Mouse (Mus musculus) gonadal fat pad, adult 2 months (tissue): Measurements from ENCODE around the gene Rere. TPM values are rescaled to one million over a fixed set of nuclear protein-coding genes. Genes with fewer than 3 reads are reported as not detected.
"Not testable (repeated sequence)": the region's sequence is repeated elsewhere in the genome, so short reads cannot be mapped to it uniquely, and the experiment has no call there.

ENCODE experiments used
- DNase-seq: peaks from one replicate; pipeline ENCODE4 v3.0.0-alpha.2; 2012; ENCODE audit warnings: low read depth
- polyA plus RNA-seq: library from polyadenylated mRNA; depleted of rRNA; stranded (reverse); fragments of >200 nt; gene quantifications from 2 replicates; pipeline ENCODE4 v1.2.3, GENCODE M21; 2012

The Rere gene
- polyA plus RNA-seq, 1 experiment = 16.9 TPM

DNA sequence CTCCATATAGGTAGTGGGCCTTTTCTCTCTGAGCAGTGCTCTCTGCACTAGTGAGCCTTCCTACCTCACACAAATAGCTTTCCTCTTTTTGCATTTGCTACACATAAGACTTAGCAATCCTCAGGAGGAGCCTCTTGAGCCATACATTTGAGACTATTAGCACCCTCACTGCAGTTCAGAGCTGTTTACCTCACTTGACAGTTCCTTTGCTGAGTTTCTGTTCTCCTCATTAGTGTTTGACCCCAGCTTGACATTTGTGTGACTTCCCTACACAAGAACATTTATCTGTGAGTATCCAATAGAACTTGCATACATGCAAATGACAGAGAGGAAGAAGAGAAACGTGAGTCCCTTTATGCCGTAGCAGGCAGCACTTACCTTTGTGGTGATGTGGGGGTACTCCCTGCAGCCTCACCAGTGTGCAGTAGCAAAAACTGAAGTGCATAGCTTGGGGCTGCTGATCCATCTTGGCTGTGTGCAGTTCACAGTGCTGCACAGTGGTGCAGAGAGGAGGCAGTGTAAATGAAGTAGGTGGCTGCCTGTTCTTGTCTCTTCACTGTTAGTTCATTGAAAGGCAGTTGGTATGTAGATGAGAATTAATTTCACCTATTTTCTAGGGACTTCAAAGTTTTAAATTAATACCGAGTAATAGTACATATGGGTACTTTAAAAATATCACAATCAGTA lies 227.7 kb downstream of the Rere start:
- DNase-seq = no peak

DNA sequence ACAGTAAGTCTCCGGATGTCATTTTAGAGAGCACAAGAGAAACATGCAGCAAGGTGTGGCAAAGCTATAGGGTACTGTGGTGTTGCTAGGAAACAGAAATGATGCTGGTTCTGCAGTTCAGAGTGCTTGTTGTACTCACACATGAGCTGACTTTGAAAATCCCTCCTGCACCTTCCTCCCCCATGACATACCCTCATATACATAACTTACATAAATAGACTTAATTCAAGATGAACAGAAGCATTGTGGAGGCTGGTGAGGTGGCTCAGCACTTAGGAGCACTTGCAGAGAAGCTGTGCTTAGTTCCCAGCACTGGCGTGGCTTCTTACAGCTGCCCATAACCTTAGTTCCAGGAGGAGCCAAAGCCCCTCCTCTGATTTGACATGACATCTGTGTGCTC lies 228.6 kb downstream of the Rere start:
- no peak for DNase-seq

DNA sequence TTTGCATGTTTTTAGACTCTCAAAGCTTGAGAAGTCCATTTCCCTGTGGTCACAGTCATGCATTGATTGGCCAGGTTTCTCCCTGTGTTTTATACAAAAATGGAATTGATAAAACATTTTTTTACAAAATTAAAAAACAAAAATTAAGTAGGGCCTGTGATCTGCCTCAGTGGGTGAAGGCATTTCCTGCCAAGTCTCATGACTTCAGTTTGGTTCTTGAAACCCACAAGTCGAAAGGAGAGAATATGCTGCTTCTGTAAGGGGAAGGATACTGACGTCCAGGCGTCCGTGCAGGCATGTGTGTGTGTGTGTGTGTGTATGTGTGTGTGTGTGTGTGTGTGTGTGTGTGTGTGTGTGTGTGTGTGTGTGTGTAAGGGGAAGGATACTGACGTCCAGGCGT lies 231.9 kb downstream of the Rere start:
- not testable (repeated sequence) for DNase-seq

GRCm38 (mm10) chr4:150516201-150516600 lies 234.8 kb downstream of the Rere start:
- no peak for DNase-seq

GRCm38 (mm10) chr4:150517381-150517780 lies 235.9 kb downstream of the Rere start:
- no peak for DNase-seq

DNA sequence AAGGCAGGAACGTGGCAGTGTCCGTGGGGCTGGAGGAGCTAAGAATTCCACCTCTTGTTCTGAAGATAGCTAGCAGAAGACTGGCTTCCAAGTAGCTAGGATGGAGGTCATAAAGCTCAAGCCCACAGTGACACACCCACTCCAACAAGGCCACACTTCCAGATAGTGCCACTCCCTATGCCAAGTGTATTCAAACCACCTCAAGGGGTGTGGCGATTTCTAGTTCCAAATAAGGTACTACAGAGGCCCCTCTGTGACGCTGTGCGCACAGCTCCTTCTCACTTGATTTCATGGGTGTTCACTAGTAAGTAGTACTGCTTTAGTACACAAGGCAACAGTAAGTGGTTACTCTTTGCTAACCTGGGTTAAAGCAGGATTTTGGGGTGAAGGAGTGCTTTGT lies 237.4 kb downstream of the Rere start:
- no peak for DNase-seq

- no peak for DNase-seq
These were observed 238.6 kb downstream of the Rere start for GRCm38 (mm10) chr4:150520069-150520468.

- DNase-seq = no peak
These were observed 241.0 kb downstream of the Rere start for GRCm38 (mm10) chr4:150522425-150522824.

GRCm38 (mm10) chr4:150523351-150523750 lies 241.9 kb downstream of the Rere start:
- no peak for DNase-seq

DNA sequence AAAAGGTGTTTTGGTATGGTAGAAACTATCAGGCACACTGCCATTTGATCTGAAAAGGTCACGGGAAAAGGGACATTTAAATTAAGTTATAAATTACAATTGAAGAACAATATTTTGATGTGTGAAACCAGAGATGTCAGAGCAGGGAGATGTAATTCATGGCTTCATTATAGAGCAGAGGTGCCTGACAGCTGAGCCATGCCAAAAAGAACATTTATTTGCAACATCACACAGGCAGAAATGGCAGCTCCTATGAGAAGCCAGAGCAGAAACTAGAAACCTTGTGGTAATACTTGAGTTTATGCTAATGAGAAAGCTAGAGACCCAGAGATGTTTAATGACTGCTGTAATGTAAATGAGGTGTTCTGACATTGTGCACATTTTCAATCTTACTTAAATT lies 244.8 kb downstream of the Rere start:
- DNase-seq = no peak

- DNase-seq = no peak
These were observed 247.0 kb downstream of the Rere start for GRCm38 (mm10) chr4:150528426-150528825.

DNA sequence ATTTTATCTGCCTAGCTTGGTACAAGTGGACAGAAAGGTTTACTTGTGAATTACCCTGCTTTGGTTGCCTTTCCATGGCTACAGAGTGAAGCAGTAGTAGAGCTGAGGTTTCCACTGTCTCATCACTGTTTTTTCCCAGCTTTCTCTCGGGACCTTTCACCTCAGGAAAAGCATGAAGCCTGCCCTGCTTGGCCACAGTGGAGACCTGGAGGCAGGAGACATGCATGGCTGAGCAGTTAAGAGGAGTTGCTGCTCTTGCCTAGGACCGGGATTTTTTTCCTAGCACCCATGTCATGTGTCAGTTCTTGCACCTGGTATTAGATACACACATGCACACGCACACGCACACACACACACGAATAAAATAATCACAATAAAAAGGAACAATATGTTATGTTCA lies 247.4 kb downstream of the Rere start:
- DNase-seq = no peak

DNA sequence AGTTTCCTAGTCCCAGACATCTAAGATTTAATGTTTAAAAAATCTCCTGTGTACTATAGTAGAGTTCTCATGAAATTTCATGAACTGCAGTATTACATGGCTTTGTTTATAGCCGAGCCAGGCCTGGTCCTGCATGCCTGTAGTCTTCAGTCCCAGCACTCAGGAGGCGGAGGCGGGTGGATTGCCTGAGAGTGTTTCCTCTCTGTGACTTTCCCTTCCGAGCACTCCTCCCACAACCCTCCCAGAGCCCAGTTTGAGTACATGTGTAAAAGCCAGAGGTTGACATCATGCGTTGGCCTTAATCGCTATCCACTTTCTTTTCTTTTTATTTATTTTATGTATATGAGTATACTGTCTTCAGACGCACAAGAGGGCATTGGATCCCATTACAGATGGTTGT lies 250.4 kb downstream of the Rere start:
- no peak for DNase-seq

GRCm38 (mm10) chr4:150536821-150537510 lies 255.5 kb downstream of the Rere start:
- DNase-seq = no peak

GRCm38 (mm10) chr4:150539846-150540245 lies 258.4 kb downstream of the Rere start:
- DNase-seq = no peak

GRCm38 (mm10) chr4:150540392-150541094 lies 259.1 kb downstream of the Rere start:
- no peak for DNase-seq

- DNase-seq = no peak
These were observed 262.8 kb downstream of the Rere start for GRCm38 (mm10) chr4:150544231-150544630.

DNA sequence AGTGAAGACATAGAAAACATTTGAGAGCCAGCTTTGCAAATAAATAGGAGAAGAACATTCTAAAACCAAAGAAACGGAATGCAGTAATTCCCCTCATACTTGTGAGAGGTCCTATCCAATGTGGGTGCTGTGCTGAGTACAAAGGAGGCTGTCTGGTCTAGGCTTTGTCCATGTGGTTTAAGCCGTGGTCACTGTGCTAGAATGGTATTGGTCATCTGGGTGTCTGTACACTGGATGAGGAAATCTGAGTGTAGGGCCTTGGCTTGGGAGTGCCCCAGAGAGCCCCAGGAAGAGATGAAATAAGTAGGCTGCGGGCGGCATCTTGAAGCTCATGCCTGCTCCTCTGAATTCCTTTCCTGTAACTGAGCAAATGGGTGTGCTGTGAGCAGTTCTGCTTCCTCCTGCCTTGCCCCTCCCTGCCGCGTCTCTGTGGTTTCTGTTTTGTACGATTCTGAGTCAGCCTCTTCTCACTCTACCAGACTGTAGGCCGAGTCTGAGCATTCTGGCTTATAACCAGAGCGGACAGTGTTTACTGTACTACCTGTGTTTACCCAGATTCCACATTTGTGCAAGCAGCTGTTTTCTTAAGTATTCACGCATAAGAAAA lies 263.3 kb downstream of the Rere start:
- no peak for DNase-seq

DNA sequence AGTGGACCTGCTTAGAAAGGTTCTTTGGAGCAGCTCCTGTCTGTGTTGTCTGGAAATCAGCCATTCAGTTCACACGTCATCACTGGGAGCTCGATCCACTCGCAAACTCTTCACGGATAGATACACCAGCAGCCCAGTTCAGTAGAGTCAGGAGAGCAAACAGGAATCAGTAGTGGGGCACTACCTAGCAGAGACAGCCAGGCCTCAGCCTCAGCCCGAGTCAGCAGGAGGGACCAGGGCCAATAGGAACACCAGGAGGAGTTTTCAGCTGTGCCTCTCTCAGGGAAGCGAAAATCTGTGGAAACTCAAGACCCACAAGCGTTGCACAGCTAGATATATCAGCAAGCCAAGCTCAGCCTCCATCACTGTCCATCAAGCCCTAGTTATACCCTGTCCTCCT lies 264.3 kb downstream of the Rere start:
- DNase-seq = no peak

- not testable (repeated sequence) for DNase-seq
These were observed 264.9 kb downstream of the Rere start for GRCm38 (mm10) chr4:150546296-150546695.

DNA sequence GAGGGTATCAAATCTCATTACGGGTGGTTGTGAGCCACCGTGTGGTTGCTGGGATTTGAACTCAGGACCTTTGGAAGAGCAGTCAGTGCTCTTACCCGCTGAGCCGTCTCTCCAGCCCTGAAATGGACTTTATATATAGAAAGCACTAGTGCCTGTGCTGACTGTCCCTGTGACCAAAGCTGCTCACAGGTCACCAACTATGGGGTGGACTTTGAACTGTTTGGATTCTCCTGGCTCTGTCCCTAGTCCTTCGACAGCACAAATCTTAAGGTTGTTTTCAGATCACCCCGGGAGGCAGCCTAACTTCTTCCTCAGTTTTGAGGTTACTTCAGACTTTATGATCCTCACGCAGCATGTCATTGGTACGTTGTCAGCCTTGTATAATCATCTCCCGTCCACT lies 267.9 kb downstream of the Rere start:
- no peak for DNase-seq

DNA sequence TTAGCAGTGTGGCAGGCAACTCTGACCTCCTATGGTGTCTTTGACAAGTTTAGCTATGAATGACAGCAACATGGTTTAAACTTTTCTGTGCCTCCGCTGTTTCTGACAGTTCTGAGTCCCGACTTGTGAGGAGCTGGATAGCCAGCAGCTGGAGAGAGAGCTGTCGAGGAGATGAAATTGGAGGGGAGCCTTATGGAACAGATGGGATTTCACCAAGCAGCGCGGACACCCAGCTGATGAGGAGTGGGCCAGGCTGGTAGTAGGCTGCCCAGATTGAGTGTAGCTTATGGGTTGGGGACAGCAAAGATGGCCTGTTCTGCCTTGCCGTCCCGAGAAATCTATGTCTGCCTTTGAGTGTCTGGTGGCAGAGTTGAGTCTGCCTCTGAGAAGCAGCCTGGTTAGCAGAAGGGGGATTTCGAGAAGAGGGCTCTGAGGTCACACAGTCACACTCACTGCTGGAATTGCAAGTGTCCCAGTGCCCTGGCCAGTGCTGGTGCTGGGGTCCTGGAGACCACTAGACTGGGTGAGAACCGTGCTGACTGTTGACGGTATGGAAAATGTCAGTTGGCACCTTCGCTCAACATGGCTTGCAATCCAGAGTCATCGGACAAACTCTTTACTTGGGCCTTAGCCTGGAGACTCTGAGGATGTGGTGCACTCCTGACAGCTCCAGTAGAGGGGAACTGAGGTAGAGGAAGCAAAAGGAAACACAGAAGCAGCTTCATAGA lies 268.7 kb downstream of the Rere start:
- DNase-seq = no peak
